Mouse (Mus musculus): ENCODE results near the gene Ppp1cb. TPM values are rescaled to one million over a fixed set of nuclear protein-coding genes. Genes with fewer than 3 reads are reported as not detected.

Gene Ppp1cb
- total RNA-seq, 2 experiments from 2014 or later = 102 to 203 TPM

- ATAC-seq (replicated peaks; ENCODE audit: low FRiP score, low TSS enrichment, poor library complexity, severe bottlenecking) = no peak
These were observed 17.3 kb upstream of the Ppp1cb start for GRCm38 (mm10) chr5:32441336-32441735.

DNA sequence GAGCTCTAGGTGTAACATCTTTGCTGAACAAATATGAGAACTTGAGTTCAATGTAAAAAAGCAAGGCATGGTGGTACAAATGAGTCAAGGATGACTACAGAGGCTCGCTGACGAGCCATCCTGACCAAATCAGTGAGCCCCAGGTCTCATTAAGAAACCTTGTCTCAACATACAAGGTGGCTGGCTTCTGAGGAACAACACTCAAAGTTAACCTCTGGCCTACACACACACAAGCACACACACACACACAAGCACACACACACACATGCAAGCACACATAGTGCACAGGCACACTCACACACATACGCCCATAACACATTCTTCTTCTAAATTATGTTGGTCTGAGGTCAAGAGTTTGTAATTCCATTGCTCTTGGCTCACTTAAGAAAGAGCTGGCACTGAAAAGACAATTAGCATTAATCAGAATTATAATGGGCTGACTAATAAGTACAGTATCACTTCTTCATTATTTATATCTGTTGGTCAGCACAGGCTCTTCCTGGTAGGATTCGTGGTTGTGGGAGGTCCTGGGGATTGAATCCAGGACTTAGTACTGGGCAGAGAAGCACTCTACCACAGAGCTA is 16.6 kb upstream of the Ppp1cb start:
- no peak for ATAC-seq (replicated peaks; ENCODE audit: low FRiP score, low TSS enrichment, poor library complexity, severe bottlenecking)

DNA sequence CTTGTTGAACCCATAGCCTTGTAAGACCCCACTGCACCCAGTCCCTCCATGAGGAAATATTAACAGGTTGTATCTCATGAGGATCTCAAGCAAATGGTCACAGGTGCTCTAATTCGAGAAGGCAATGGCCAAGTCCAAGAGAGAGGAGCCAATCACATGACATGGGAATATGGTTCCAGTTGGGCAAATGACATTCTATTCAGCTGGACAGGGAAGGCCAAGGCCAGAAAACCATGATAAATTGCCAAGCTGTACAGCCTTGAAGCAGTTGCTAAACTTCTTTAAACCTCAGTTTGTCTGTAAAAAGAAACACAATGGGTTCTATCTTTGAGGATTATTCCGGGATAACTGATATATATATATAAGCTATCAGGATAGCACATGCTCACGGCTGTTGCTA is 14.7 kb upstream of the Ppp1cb start:
- ATAC-seq (replicated peaks; ENCODE audit: low FRiP score, low TSS enrichment, poor library complexity, severe bottlenecking) = no peak

GRCm38 (mm10) chr5:32445287-32445921 is 13.2 kb upstream of the Ppp1cb start:
- ATAC-seq (replicated peaks; ENCODE audit: low FRiP score, low TSS enrichment, poor library complexity, severe bottlenecking) = no peak

DNA sequence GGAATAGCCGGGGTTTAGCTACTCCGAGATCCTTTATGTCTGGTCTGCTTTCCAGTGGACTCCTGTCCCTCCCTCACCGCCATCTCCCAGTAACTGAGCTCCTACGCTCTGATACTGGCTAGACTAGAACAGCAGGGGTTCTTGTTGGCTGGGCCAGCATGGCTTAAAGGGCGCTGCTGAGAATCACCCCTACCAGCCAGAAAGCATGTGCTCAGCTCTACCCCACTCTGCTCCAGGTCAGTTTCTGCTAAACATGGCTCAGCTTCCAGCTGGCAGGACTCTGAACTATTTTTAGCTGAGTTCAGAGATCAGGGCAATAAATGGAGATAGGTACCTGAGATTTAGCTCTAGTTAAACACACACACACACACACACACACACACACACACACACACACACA is 12.2 kb upstream of the Ppp1cb start:
- no peak for ATAC-seq (replicated peaks; ENCODE audit: low FRiP score, low TSS enrichment, poor library complexity, severe bottlenecking)

DNA sequence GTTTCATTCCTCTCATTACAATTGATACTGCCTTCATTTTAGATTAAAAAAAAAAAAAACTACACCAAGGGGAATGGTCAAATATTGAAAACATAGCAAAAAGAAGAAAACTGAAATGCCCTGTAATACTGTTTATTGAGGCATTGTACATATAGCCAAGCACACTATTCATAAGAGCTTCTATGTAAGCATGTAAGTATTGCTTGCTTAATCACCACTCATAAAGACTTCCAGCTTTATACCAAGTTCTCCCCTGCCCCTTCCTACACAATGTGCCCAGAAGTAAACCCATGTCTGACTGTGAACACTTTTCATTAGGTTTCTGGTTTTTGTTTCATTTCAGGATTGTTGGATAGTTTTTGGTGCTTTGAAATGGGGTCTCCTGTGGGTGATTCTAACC is 11.8 kb upstream of the Ppp1cb start:
- no peak for ATAC-seq (replicated peaks; ENCODE audit: low FRiP score, low TSS enrichment, poor library complexity, severe bottlenecking)

GRCm38 (mm10) chr5:32459251-32459881 is 723 bp downstream of the Ppp1cb start:
- peak; percentile 32 for ATAC-seq (replicated peaks; ENCODE audit: low FRiP score, low TSS enrichment, poor library complexity, severe bottlenecking)

- ATAC-seq (replicated peaks; ENCODE audit: low FRiP score, low TSS enrichment, poor library complexity, severe bottlenecking) = 0 out of 2 replicates have a peak, but pooled peaks have one; percentile 23
These were observed 1.5 kb downstream of the Ppp1cb start for GRCm38 (mm10) chr5:32459882-32460751.

GRCm38 (mm10) chr5:32460973-32461372 is 2.3 kb downstream of the Ppp1cb start:
- 0 out of 2 replicates have a peak, but pooled peaks have one; percentile 34 for ATAC-seq (replicated peaks; ENCODE audit: low FRiP score, low TSS enrichment, poor library complexity, severe bottlenecking)

DNA sequence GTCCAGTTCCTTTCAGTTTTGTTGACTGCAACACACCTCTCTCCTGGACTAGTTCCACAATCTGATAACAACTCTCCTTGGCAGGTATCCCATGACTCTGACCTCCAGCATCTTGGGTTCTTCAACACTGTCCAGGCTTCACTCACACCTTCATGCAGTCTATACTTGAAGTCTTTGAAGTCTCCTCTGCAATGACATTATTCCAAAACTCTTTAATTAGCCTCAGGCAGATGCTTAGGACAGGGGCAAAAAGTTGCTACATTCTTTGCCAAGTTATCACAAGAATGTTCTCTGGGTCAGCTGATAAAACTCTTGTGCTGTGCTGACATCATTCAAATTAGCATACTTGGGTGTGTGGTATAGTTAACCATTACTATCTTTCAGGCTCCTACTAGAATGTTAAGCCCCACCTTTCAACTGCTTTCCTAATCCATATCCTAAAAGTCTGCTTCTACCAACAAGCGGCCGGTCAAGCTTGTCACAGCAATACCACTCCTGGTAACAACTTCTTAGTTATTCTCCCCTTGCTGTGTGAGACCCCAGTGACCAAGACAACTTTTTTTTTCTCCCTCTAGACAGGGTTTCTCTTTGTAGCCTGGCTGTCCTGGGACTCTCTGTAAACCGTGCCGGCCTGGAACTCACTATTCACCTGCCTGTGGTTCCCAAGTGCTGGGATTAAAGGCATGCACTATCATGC is 13.8 kb downstream of the Ppp1cb start:
- ATAC-seq (replicated peaks; ENCODE audit: low FRiP score, low TSS enrichment, poor library complexity, severe bottlenecking) = peak; percentile 97

- peak; percentile 41 for ATAC-seq (replicated peaks; ENCODE audit: low FRiP score, low TSS enrichment, poor library complexity, severe bottlenecking)
These were observed 14.3 kb downstream of the Ppp1cb start for GRCm38 (mm10) chr5:32473029-32473352.

DNA sequence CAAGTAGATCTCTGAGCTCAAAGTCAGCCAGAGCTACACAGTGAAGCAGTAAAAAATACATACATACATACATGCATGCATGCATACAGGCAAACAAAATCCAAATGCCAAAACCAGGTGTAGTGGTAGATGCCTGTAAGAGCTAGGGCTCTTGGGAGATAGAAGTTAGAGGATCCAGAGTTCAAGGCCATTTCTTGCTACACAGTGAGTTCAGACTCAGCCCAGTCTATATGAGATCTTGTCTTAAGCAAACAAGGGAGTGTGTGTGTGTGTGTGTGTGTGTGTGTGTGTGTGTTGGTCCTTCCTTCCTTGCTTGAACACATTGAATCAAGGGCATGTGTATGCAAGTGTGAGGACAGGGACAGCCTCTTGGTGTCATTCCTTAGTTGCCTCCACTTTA is 17.9 kb downstream of the Ppp1cb start:
- no peak for ATAC-seq (replicated peaks; ENCODE audit: low FRiP score, low TSS enrichment, poor library complexity, severe bottlenecking)

GRCm38 (mm10) chr5:32478972-32479371 is 20.3 kb downstream of the Ppp1cb start:
- no peak for ATAC-seq (replicated peaks; ENCODE audit: low FRiP score, low TSS enrichment, poor library complexity, severe bottlenecking)

- ATAC-seq (replicated peaks; ENCODE audit: low FRiP score, low TSS enrichment, poor library complexity, severe bottlenecking) = no peak
These were observed 26.8 kb downstream of the Ppp1cb start for GRCm38 (mm10) chr5:32485430-32485829.

DNA sequence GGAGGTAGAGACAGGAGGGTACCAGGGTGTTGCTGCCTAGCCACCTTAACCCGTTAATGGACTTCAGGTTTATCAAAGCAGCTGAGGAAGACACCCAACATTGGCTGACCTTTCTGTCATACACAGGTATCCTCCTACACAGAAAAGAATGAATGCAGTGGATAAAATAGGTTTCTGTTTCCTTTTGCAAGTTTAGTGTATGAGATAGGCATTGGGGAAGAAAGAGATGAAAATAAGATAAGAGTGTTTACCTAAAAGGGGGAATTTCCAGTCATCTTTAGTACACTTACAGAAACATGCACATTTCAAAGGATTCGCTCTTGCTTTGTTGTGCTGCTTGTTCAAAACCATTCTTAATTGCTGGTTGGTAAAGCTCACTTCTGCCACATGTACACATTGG is 29.4 kb downstream of the Ppp1cb start:
- no peak for ATAC-seq (replicated peaks; ENCODE audit: low FRiP score, low TSS enrichment, poor library complexity, severe bottlenecking)

DNA sequence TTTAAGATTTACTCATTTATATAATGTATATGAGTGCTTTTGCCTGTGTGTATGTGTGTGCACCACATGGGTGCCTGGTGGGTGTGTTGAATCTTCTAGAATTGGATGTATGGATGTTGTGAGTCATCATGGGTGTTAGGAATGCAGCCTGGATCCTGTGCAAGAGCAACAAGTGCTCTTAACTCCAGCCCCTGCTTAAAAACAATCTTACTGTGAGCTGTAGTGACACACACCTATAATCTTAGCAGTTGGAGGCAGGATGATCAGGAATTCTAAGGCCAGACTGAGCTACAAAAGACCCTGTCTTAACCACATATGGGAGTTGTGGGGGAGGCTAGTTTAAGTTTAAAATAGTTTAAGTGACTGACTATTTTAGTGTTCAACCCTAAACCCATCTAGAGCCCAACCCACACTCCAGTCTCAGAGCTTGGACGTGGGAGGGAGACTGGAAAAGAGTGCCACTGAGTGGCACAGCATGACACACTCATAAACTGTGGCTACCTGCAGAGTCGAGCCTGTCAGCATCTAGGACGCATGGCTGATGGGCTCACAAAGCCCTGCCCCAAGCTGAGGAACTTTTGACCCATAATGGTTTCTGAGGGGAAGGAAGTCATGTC is 35.5 kb downstream of the Ppp1cb start:
- no peak for ATAC-seq (replicated peaks; ENCODE audit: low FRiP score, low TSS enrichment, poor library complexity, severe bottlenecking)

GRCm38 (mm10) chr5:32508766-32509165 is 50.1 kb downstream of the Ppp1cb start:
- ATAC-seq (replicated peaks; ENCODE audit: low FRiP score, low TSS enrichment, poor library complexity, severe bottlenecking) = no peak

- no peak for ATAC-seq (replicated peaks; ENCODE audit: low FRiP score, low TSS enrichment, poor library complexity, severe bottlenecking)
These were observed 61.7 kb downstream of the Ppp1cb start for GRCm38 (mm10) chr5:32520381-32520780.

GRCm38 (mm10) chr5:32549449-32549848 is 90.8 kb downstream of the Ppp1cb start:
- no peak for ATAC-seq (replicated peaks; ENCODE audit: low FRiP score, low TSS enrichment, poor library complexity, severe bottlenecking)
